Mouse (Mus musculus) left cerebral cortex, adult 18-20 months (tissue): Measurements from ENCODE around the gene Pik3c2b. TPM values are rescaled to one million over a fixed set of nuclear protein-coding genes. Genes with fewer than 3 reads are reported as not detected.

Experiments used
- DNase-seq, 2 experiments: peaks; one replicate each; pipeline ENCODE4 v3.0.0; 2021 to 2022; ENCODE audit warnings: low spot score in 2 of 2, mixed read lengths in 1 of 2
- total RNA-seq, 2 experiments: library from RNA; stranded (reverse); gene quantifications; 2 replicates each; pipeline ENCODE4 v1.2.3; 2021

The Pik3c2b gene
- total RNA-seq, 2 experiments from 2014 or later = 14.6 to 15.2 TPM

- DNase-seq = no peak
Observed at GRCm38 (mm10) chr1:133070157-133070556, 24.7 kb downstream of the Pik3c2b start.

DNA sequence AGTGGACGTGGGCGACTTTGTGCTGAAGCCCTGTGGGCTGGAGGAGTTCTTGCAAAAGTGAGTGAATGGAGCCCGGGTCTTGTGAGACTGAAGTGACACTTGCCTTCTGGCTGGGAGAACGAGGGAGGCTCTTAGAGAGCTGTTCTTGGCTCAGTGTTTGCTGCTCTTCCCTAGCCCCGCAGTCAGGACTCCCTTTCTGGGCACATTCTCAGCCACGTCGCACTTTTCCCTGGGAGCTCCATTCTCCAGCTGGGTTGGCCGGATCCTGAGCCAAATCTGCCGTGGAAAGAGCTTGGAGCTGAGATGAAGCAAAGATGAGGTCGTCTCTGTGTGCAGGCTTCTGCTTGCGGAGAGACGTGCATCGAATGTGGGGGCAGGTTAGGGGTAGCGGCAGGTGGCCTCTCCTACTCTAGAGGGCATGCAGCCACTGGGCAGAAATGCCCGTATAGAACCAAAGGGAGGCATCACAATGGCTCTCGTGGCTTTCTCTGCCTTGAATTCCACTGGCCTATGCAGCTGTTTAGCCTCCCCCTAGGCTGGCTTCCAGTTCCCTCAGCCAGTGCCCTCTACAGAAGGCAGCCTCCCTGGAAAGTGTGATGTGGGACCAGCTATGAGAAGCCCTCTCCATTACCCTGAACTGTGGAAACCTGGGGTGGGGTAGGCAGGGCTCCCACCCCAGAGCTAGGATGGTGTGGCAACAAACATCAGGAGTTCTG lies 26.4 kb downstream of the Pik3c2b start:
- DNase-seq = peak; percentile 59 to 66

- no peak for DNase-seq
Observed at GRCm38 (mm10) chr1:133073327-133073856, 27.9 kb downstream of the Pik3c2b start.

DNA sequence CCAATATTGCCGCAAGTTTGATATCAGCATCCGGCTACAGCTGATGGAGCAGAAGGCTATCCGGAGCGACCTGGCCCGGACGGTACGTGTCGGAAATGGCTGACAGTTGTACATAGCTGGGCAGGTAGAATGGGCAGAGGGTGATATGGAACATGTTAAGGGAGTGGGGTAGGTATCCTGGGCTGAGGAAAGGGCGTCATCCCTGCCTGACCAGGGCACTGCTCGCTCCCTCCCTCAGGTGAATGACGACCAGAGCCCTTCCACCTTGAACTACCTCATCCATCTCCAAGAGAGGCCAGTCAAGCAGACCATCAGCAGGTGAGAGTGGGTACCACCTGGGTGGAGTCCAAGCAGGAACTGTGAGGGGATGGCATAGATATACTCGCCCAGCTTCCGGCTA lies 29.1 kb downstream of the Pik3c2b start:
- no peak for DNase-seq

GRCm38 (mm10) chr1:133075651-133076400 lies 30.4 kb downstream of the Pik3c2b start:
- no peak for DNase-seq

DNA sequence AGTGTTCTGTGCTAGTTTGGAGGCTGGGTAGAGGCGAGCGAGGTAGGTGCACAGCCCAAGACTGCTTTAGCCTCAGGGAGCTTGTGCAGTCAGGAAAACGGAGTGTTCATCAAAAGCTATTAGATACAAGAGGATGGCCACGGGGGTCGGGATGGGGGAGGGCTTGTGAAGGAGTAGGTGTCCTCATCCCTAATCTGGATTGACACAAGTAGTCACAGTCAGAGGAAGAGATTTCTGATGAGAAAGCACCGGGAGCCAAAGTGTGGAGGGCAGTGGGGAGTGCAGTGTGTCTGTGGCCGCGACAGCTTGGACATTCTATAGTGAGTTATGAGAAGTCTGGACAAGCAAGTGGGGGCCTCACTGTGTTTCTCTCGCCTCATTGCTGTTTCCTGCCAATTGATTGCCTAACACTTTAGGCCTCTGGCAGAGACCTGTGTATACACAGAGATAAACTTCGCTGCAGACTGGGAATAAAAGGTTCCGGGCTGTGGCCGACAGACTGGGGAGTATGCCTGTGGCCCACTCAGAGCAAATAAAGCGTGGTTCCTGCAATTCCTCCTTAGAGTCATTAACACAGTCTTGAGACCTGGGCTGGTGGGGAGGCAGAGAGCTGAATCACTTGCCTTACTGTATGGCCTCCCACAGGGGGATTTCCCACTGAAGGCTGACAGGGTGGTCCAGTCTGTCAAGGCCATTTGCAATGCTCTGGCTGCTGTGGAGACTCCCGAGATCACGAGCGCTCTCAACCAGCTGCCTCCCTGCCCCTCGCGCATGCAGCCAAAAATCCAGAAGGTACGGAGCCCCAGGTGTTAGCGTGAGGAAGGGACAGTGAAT lies 31.4 kb downstream of the Pik3c2b start:
- DNase-seq = no peak

- no peak for DNase-seq
Observed at GRCm38 (mm10) chr1:133077606-133078337, 32.3 kb downstream of the Pik3c2b start.

- peak in 1 of 2 experiments; percentile 18 for DNase-seq
Observed at GRCm38 (mm10) chr1:133078338-133078727, 32.9 kb downstream of the Pik3c2b start.

DNA sequence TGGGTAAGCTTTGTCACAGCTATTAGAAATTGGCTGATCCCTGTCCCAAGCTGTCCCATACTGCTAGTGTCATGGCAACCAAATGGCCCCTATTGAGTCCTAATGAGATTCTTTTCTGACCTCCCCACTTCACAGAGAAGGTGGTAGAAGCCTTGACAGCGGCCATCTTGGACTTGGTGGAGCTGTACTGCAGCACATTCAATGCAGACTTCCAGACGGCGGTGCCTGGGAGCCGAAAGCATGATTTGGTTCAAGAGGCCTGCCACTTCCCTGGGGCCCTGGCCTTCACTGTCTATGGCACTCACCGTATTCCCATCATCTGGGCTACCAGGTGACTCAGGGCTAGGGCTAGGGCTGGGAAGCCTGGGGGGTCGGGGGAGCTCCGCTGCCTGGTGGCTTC lies 34.0 kb downstream of the Pik3c2b start:
- no peak for DNase-seq

DNA sequence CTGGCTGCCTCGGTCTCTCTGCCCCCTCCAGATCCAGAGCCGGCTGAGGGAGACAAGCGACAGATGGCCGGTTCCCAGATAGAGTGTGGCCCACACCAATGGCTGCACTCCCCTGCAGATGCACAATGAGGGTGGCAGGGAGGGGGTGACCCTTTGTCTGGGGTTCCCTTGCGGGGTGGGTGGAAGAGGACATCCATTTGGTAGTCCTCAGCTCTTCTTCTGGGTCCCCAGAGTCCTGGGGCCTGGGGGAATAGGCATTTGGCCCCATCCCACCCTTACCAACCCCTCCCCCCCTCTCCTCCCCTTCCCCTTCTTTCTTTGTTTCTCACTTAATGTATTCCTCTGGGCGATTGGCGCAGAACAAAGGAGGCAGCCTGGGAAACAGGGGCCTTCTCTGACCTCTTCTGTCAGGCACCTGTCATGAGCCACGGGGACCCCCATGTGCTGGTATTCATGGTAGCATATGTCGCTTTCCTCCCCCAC lies 34.7 kb downstream of the Pik3c2b start:
- no peak for DNase-seq

- DNase-seq = no peak
Observed at GRCm38 (mm10) chr1:133080717-133081116, 35.2 kb downstream of the Pik3c2b start.

- no peak for DNase-seq
Observed at GRCm38 (mm10) chr1:133083003-133083546, 37.6 kb downstream of the Pik3c2b start.

DNA sequence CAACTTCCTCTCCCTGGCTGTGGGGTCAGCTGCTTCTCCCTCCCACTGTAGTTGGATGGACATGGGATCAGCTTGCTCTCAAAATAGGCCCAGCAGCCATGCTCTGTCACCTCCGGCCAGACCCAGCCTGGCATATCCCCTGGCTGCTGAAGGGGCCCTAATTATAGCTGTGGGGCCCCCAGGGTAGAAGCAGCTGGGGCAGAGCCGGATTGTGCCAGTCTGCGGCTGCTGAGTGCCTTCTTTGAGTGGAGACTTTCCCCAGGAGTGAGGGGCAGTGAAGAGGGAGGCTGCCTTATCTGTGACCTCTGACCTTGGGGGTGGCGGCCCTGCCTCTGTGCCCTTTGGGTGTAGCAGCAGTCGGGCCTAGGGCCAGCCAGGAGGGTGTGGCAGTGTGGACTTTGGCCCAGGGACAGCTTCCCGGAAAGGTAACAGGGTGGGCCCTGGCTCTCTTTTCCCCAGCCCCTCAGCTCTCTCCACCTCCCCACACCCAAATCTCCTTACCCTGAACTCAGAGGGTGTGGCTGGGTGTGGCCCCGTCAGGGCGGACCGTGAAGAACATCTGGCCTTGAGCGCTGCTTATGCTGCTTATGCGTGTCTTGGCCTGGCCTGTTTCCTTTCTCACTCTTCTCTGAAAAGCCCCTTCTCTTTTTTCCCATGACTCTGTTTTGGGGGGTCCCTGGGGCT lies 38.6 kb downstream of the Pik3c2b start:
- DNase-seq = no peak

DNA sequence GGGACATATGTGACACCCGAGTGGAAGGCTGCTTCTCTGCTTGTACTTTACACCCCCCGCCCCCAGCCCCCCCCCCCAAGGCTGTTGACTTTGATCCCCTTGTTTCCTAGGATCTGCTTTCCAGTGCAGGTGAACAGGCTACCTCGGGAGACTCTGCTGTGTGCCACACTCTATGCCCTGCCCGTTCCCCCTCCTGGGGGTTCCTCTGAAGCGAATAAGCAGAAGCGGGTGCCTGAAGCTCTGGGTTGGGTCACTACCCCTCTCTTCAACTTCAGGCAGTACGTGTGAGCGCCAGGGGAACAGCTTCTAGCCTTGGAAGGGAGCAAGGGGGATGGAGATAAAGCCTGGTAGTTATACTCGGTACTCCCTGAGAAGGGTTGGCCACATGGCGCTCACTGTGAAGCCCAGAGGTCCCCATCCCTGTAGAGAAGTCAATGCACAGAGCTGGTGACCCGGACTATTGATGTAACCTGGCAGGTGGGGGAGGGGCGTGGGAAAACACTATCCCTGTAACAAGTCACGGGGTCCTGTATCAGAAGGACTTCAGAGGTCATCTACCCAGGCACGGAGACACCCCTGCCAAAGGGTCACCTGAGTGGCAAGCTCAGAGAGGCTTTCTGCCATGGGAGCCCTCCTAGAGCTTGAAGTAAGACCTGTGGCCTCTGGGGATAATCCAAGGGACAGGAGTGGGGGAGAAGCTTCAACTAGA lies 39.4 kb downstream of the Pik3c2b start:
- no peak for DNase-seq

DNA sequence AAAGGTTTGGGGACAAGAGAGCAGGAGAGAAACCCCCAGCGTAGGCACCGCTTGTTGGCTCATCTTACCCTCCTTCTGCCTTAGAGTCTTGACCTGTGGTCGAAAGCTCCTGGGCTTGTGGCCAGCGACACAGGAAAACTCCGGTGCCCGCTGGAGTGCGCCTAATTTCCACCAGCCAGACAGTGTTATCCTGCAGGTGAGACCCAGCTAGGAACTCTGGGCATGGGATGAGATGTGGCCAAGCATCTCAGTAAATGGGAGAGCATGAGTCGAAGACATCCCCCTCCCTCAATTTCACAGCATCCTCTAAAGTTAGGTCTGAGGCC lies 39.9 kb downstream of the Pik3c2b start:
- no peak for DNase-seq

- DNase-seq = no peak
Observed at GRCm38 (mm10) chr1:133086804-133087203, 41.3 kb downstream of the Pik3c2b start.

GRCm38 (mm10) chr1:133087206-133087905 lies 41.9 kb downstream of the Pik3c2b start:
- DNase-seq = peak; percentile 41 to 67

GRCm38 (mm10) chr1:133088196-133088595 lies 42.7 kb downstream of the Pik3c2b start:
- DNase-seq = no peak

- no peak for DNase-seq
Observed at GRCm38 (mm10) chr1:133089415-133089814, 43.9 kb downstream of the Pik3c2b start.
